Mouse (Mus musculus) neural tube, embryonic 10.5 days (tissue): ENCODE results near the gene Pon2.
"Not testable (repeated sequence)": the region's sequence is repeated elsewhere in the genome, so short reads cannot be mapped to it uniquely, and the experiment has no call there.

Source experiments
- DNase-seq: peaks from one replicate; pipeline ENCODE4 v3.0.0-alpha.2; 2017; ENCODE audit warnings: low spot score; ENCODE audit errors: extremely low spot score

Pon2 gene

GRCm38 (mm10) chr6:5298092-5298554 is at the start of gene Pon2:
Pon2 (minus strand) TSS chr6:5298455.
- DNase-seq: peak; percentile 84

GRCm38 (mm10) chr6:5344255-5344654 is 46.0 kb upstream of the Pon2 start:
- DNase-seq: no peak

GRCm38 (mm10) chr6:5339283-5339682 is 41.0 kb upstream of the Pon2 start:
- not testable (repeated sequence) for DNase-seq

GRCm38 (mm10) chr6:5338781-5339180 is 40.5 kb upstream of the Pon2 start:
- not testable (repeated sequence) for DNase-seq

GRCm38 (mm10) chr6:5336016-5336415 is 37.8 kb upstream of the Pon2 start:
- not testable (repeated sequence) for DNase-seq

GRCm38 (mm10) chr6:5334021-5334420 is 35.8 kb upstream of the Pon2 start:
- no peak for DNase-seq

GRCm38 (mm10) chr6:5332560-5333150 is 34.4 kb upstream of the Pon2 start:
- no peak for DNase-seq

GRCm38 (mm10) chr6:5325122-5325521 is 26.9 kb upstream of the Pon2 start:
- no peak for DNase-seq

GRCm38 (mm10) chr6:5324101-5324500 is 25.8 kb upstream of the Pon2 start:
- DNase-seq: not testable (repeated sequence)

GRCm38 (mm10) chr6:5316630-5317029 is 18.4 kb upstream of the Pon2 start:
- no peak for DNase-seq

- no peak for DNase-seq
Observed at GRCm38 (mm10) chr6:5315053-5315759, 17.0 kb upstream of the Pon2 start.

- no peak for DNase-seq
Observed at GRCm38 (mm10) chr6:5313951-5314590, 15.8 kb upstream of the Pon2 start.

- DNase-seq: no peak
Observed at GRCm38 (mm10) chr6:5310491-5310890, 12.2 kb upstream of the Pon2 start.

- no peak for DNase-seq
Observed at GRCm38 (mm10) chr6:5309595-5310197, 11.4 kb upstream of the Pon2 start.

GRCm38 (mm10) chr6:5305926-5306325 is 7.7 kb upstream of the Pon2 start:
- DNase-seq: no peak

GRCm38 (mm10) chr6:5304956-5305355 is 6.7 kb upstream of the Pon2 start:
- DNase-seq: no peak

GRCm38 (mm10) chr6:5300629-5301028 is 2.4 kb upstream of the Pon2 start:
- DNase-seq: no peak

- no peak for DNase-seq
Observed at GRCm38 (mm10) chr6:5299561-5299960, 1.3 kb upstream of the Pon2 start.

- peak; percentile 57 for DNase-seq
Observed at GRCm38 (mm10) chr6:5297321-5298091, 749 bp downstream of the Pon2 start.

GRCm38 (mm10) chr6:5296067-5296466 is 2.2 kb downstream of the Pon2 start:
- DNase-seq: no peak
